Mouse (Mus musculus): ENCODE data around the gene Tldc2. TPM values are rescaled to one million over a fixed set of nuclear protein-coding genes. Genes with fewer than 3 reads are reported as not detected.

Tldc2 gene
- 0.36 and 0.41 TPM in 2 replicates for polyA plus RNA-seq (2015; fragmentation: Nextera tagmentation; extraction: Ambion mirVana)

DNA sequence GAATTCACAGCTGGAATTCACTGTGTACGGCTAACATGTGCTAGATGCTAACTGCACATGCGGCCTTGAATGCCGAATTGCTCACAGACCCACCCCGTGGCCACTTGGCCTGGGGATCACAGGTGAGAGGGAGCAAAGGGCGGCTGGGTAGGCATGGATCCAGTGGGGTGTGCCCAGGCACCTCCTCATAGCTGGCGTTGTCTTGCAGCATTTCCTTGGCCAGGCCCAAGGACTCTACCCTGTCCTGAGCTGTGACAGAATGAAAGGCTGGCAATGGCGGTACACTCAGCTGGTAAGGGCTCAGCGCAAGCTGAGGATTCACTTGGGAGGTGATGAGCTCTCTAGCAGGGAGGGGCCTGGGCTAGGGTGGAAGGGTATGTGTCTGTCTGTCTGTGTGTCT lies at the start of gene Tldc2:
TSS of gene Tldc2 (plus strand) at position 260 of the 400 bp plus-strand sequence.

DNA sequence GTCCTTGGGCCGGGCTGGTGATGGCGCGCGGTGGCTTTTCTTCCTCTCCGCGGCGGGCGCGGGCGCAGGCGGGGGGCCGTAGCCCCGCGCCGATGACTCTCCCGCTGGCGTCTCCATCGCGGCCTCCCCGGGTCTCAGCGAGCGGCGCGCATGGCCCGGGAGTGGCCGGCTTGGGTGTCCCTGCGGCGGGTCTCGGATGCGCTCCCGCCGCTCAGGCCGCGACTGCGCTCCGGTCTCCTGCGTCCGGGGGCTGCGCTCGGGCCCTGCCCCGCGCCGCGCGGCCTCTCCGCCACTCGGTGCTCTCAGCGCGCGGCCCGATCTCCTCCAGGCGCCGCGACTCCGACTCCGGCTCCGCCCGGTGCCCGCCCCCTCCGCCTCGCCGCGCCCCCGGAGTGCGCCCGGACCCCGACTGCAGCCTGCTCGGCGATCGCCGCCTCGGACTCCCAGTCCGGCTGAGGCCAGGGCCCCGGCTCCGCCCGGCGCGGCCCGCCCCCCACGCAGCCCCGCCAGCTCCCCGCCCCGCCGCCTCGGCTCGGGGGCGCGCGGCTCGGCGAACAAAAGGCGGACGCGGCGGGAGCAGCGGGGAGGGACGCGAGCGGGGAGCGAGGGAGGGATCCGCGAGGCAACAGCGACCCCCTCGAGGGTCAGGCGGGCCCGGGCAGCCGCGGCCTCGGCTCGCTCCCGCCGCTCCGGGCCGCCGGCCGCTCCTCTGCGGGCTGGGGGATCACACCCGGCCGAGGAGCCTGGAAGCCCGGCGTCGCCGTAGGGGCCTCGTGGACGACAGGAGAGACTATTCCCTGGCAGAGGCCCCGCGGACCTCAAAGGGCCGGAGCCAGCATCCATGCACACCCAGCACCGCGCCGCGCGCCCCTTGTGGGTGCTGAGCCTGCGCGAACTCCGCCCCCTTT lies 7.8 kb upstream of the Tldc2 start, which contains the start of gene Soga1:
TSS of gene Soga1 (minus strand) at position 462 of the 908 bp plus-strand sequence.

DNA sequence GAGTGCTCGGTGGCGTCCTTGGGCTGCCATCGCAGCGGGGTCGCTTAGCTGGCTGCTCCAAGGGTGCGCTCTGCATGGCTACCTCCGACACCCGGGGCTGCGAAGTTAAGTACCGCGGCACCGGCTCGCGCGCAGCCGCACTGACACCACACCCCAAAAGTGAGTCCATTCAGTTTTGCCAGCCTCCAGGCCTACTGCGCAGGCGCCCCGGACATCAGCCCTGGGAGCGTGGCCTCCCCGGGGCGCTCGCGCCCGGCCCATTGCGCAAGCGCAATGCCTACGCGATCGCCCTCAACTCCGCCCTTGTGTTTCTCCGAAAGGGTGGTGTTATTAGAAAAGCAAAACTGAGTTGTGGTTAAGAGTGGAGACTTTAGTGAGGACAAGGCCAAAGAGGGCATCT lies 48.2 kb downstream of the Tldc2 start, which contains the start of gene Samhd1:
TSS of gene Samhd1 (minus strand) at position 252 of the 400 bp plus-strand sequence.

Other genes with a start within 250 kb of the Tldc2 start
- gene Tgif2, start 247.0 kb upstream of the Tldc2 start, polyA plus RNA-seq (2015; fragmentation: Nextera tagmentation; extraction: Ambion mirVana) = 7.1 and 8.3 TPM in 2 replicates
- gene 4930518I15Rik, start 229.1 kb upstream of the Tldc2 start, polyA plus RNA-seq (2015; fragmentation: Nextera tagmentation; extraction: Ambion mirVana) = 5.1 and 6.1 TPM in 2 replicates
- gene Rab5if, start 223.9 kb upstream of the Tldc2 start, polyA plus RNA-seq (2015; fragmentation: Nextera tagmentation; extraction: Ambion mirVana) = 158 and 189 TPM in 2 replicates
- gene Sla2, start 199.9 kb upstream of the Tldc2 start, polyA plus RNA-seq (2015; fragmentation: Nextera tagmentation; extraction: Ambion mirVana) = 0.08 and 0.20 TPM in 2 replicates
- 180 and 188 TPM in 2 replicates for gene Ndrg3, start 95.0 kb upstream of the Tldc2 start, polyA plus RNA-seq (2015; fragmentation: Nextera tagmentation; extraction: Ambion mirVana)
- 6.7 TPM in 2 replicates for gene Dsn1, start 79.9 kb upstream of the Tldc2 start, polyA plus RNA-seq (2015; fragmentation: Nextera tagmentation; extraction: Ambion mirVana)
- gene Soga1, start 7.8 kb upstream of the Tldc2 start, polyA plus RNA-seq (2015; fragmentation: Nextera tagmentation; extraction: Ambion mirVana) = 3.2 and 4.2 TPM in 2 replicates
- 11.5 and 13.9 TPM in 2 replicates for gene Samhd1, start 48.2 kb downstream of the Tldc2 start, polyA plus RNA-seq (2015; fragmentation: Nextera tagmentation; extraction: Ambion mirVana)
- 4.0 and 5.4 TPM in 2 replicates for gene Rbl1, start 117.5 kb downstream of the Tldc2 start, polyA plus RNA-seq (2015; fragmentation: Nextera tagmentation; extraction: Ambion mirVana)
- 187 and 193 TPM in 2 replicates for gene Rpn2, start 192.0 kb downstream of the Tldc2 start, polyA plus RNA-seq (2015; fragmentation: Nextera tagmentation; extraction: Ambion mirVana)
- gene Mroh8, start 192.5 kb downstream of the Tldc2 start, polyA plus RNA-seq (2015; fragmentation: Nextera tagmentation; extraction: Ambion mirVana) = 0.35 and 0.42 TPM in 2 replicates

All from neural tube, postnatal 0 days (tissue).